Mouse (Mus musculus): ENCODE results near the gene Cnst.

Cnst gene

GRCm38 (mm10) chr1:179553949-179554347 is 7.8 kb downstream of the Cnst start:
- DNase-seq = no peak

- DNase-seq = no peak
Measured at GRCm38 (mm10) chr1:179556921-179557320, 10.8 kb downstream of the Cnst start.

- DNase-seq = no peak
Measured at GRCm38 (mm10) chr1:179559446-179560194, 13.4 kb downstream of the Cnst start.

DNA sequence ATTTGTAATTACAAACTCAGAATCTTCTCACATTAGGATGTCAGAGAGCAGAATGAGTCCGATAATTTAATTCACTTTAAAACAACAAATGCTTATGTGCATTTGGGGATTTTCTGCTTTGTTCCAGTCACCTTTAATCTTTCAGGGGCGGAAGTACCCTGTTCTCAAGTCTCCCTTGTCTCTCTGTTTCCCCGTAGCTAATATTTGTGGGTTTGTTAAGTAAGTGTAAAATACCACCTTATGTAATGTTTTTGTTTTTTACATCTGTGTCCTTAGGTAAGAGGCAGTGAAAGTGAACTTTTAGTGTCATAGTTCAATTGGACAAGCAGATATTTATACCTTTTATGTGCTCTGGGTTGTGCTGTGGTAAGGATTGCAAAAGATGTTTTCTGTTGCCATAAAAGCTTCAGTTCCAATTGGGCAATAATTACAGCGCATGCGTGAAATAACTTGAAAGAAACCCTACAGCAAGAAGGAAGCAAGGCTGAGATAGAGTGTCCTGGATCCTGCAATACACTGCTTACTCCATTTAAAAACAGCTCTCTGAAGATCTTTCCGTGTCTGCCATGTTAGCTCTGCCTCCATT is 14.8 kb downstream of the Cnst start:
- DNase-seq = no peak

GRCm38 (mm10) chr1:179563211-179563610 is 17.0 kb downstream of the Cnst start:
- no peak for DNase-seq

DNA sequence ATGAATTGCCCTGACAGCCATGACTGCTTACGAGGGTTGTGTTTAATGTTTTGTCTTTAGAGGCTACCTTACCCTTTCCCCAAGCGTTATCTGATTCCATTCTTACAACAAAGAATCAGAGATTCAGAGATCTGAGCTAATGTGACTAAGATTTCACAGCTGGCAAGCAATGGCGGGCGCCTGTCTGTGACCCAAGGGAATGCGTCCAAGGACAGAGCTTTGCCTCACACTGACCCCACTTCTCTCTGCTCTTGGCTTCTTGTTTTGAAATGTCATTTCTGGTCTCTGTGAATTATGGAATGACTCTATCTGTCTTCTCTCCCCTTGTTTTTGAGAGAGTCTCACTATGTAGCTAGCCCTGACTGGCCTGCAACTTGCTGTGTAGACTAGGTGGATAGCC is 17.8 kb downstream of the Cnst start:
- no peak for DNase-seq

GRCm38 (mm10) chr1:179567558-179567957 is 21.4 kb downstream of the Cnst start:
- DNase-seq = no peak

GRCm38 (mm10) chr1:179568690-179569398 is 22.7 kb downstream of the Cnst start:
- no peak for DNase-seq

DNA sequence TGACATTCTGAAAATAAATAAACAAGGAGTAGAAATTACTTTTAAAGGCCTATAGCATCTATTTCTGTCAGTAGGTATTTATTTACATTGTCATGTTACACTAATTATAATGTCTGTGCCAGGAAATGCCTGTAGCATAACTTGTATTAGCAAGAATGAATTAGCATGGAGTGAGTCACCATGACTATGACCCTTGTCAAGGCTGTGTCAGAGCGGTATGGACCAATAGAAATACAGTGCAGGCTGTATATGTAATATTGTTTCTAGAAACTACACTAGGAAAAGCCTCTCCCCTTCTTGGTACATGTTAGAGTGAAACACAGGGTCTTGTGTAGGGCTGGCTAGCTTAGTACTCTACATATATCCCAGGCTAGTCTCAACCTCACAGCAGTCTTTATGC is 24.3 kb downstream of the Cnst start:
- no peak for DNase-seq

DNA sequence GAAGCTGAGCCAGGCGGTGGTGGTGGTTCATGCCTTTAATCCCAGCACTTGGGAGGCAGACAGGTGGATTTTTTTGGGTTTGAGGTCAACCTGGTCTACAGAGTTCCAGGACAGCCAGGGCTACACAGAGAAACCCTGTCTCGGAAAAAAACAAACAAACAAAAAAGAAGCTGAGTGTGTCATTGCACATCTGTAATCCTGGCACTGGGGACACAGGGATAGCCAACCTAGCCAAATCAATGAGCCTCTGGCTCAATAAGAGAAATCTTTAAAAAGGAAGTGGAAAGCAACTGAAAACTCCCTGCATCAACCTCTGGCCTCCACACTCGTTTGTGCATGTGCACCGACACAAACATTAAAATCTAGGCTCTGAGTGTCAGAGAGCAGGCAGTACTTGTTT is 25.5 kb downstream of the Cnst start:
- DNase-seq = no peak

- no peak for DNase-seq
Measured at GRCm38 (mm10) chr1:179573650-179574206, 27.6 kb downstream of the Cnst start.

DNA sequence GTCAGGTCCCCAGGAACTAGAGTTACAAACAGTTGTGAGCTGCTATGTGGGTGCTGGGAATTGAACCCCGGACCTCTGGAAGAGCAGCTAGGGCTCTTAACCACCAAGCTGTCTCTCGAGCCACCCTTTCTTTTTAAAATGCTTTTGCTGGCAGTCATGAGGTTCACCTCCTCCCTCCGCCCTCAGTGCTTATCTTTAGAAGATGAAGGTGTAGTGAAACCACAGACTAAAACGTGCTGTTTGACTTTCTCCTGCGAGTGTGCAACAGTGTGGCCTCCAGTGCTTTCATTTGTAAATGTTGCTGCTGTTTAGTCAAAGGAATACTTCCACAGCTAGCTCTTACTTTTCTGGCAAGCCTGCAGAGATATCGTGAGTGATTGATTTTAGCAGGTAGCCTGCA is 32.5 kb downstream of the Cnst start:
- DNase-seq = no peak

- DNase-seq = no peak
Measured at GRCm38 (mm10) chr1:179580200-179580599, 34.0 kb downstream of the Cnst start.

DNA sequence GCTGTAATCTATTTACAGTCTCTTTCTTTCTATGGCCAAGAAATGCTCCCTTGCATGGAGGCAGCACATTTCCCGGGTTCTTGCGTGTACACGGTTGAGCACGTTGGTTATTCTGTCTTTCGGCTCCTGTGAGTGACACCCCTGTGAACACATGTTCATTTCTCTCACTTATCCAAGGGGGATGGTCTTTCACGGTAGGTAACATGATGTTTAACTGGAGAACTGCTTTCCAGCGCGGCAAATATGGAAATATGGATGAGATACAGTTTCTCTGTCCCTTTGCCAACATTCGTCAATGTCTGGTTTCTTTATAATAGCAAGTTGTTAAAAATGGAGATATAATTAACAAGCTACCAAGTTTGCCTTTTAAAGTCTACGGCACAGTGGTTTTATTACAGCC is 35.3 kb downstream of the Cnst start:
- DNase-seq = no peak

- DNase-seq = no peak
Measured at GRCm38 (mm10) chr1:179582021-179582433, 35.9 kb downstream of the Cnst start.

GRCm38 (mm10) chr1:179583090-179583489 is 36.9 kb downstream of the Cnst start:
- no peak for DNase-seq

DNA sequence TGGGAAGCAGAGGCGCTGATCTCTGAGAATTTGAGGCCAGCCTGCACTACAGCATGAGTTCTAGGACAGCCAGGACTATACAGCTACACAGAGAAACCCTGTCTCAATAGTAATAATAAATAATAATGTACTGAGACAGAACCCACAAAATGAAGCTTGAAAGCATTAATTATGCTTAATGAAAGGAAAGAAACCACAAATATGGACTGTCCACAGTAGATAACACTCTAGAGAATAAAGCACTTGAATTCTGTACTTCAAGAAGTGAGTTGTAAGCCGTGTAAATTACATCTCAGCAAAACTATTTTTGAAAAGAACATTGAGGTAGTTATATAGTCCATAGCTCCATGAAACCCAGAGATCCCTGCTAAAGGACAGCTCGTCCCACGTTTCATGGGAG is 38.0 kb downstream of the Cnst start:
- no peak for DNase-seq

GRCm38 (mm10) chr1:179585646-179586045 is 39.5 kb downstream of the Cnst start:
- DNase-seq = no peak

- DNase-seq = no peak
Measured at GRCm38 (mm10) chr1:179586430-179587095, 40.4 kb downstream of the Cnst start.

DNA sequence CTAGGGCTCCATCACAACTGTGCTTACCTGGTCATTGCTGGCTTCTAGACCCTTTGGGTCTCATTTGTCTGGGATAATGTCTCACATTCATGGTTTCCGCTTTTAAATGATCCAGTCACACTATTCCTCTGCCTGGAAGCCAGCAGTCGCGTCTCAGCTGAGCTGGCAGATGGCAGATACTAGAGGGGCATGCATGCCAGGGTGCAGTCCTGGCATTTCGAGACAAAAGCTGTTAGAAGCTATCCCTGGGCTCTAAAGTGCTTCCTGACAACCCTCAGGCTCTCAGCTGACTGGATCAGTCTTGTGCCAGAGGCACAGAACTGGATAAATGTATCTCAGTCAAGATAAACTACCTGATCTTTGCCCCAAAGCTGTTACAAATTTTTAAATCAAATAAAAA is 42.1 kb downstream of the Cnst start:
- peak; percentile 76 to 78 for DNase-seq

DNA sequence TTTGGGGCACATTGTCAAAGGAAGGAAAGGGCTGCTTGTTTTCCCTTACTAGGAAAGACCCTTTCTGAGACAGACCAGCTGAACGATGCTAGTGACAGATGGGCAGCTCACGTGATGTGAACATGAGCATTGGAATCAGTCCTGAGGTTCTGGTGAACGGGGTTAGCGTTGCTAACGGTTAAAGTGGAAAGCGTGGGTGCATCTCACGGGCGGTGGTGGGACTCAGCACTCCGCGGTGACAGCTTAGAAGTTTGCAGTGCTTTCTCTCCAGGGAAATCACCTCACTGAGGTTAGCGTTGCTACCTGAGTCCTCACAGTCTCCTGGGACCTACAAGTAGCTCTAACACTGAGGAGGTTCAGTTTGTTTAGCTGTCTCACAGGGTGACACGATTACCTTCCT is 45.5 kb downstream of the Cnst start:
- DNase-seq = peak; percentile 65 to 71

GRCm38 (mm10) chr1:179592143-179592542 is 46.0 kb downstream of the Cnst start:
- DNase-seq = peak; percentile 33 to 34

GRCm38 (mm10) chr1:179592972-179593371 is 46.8 kb downstream of the Cnst start:
- peak in 1 of 2 experiments; percentile 35 for DNase-seq

Measured in cerebellum, postnatal 36 days (tissue).